Mouse (Mus musculus) erythroblast, embryonic 14.5 days (primary cell): Measurements from ENCODE around the gene Zfp644. TPM values are rescaled to one million over a fixed set of nuclear protein-coding genes. Genes with fewer than 3 reads are reported as not detected.

Source experiments
- H3K27me3 ChIP-seq: 2 replicates; pipeline ENCODE4 v1.6.1; 2012; ENCODE audit warnings: inconsistent platforms; ENCODE audit not compliant: control insufficient read depth
- H3K36me3 ChIP-seq: 2 replicates; pipeline ENCODE4 v1.6.1; 2012; ENCODE audit warnings: mild to moderate bottlenecking, inconsistent platforms; ENCODE audit not compliant: control insufficient read depth
- H3K4me1 ChIP-seq: 2 replicates; pipeline ENCODE4 v1.6.1; 2012; ENCODE audit warnings: inconsistent platforms; ENCODE audit not compliant: control insufficient read depth
- H3K4me3 ChIP-seq: replicated peaks from 2 replicates; pipeline ENCODE3; 2012; ENCODE audit warnings: moderate library complexity, mild to moderate bottlenecking, inconsistent platforms
- H3K9me3 ChIP-seq: 2 replicates; pipeline ENCODE4 v1.6.1; 2012; ENCODE audit warnings: low read length, inconsistent platforms, mixed read lengths; ENCODE audit not compliant: control insufficient read depth
- GATA1 ChIP-seq: IDR thresholded peaks from 2 replicates; pipeline ENCODE4 v1.6.1; 2012; ENCODE audit warnings: low read length, inconsistent platforms, mixed read lengths
- TAL1 ChIP-seq: IDR thresholded peaks from 3 replicates; pipeline ENCODE4 v1.6.1; 2012; ENCODE audit warnings: low read length, inconsistent platforms, mixed read lengths
- polyA plus RNA-seq: library from polyadenylated mRNA; stranded (reverse); fragments of >175 nt; gene quantifications from 2 replicates; pipeline ENCODE4 v1.2.3, GENCODE M21; 2012

Gene Zfp644
- polyA plus RNA-seq, 1 experiment = 4.2 TPM

DNA sequence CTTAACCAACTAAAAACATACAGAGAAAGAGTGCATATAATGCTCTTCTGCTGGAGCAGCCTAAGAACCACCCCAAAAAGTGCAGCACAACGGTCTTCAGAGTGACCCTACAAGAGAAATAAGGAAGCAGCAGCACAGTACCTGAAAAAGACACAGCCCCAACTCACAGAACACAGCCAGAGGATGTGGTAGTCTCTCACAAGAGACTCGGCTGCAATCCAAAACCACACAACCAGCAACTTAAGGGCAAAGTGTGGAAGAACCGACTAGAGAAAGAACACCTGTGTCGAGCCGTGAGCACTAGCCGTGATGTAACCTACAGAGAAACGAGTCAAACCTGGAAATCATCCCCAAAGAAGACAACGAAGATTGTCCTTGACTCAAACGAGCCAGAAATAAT lies 20.3 kb downstream of the Zfp644 start:
- no peaks in the 10 kb centered on the region for H3K27me3 ChIP-seq
- TF ChIP-seq GATA1 (no peak), TAL1 (no peak)
- H3K4me3 ChIP-seq = no peak overlapping the region
- H3K4me1 ChIP-seq = peaks cover 47% of the 10 kb centered on the region
- no peaks in the 10 kb centered on the region for H3K9me3 ChIP-seq
- peaks cover 45% of the 10 kb centered on the region for H3K36me3 ChIP-seq

GRCm38 (mm10) chr5:106672597-106672996 lies 24.5 kb downstream of the Zfp644 start:
- no peak overlapping the region for H3K4me3 ChIP-seq
- peaks cover 6% of the 10 kb centered on the region for H3K9me3 ChIP-seq
- peaks cover 22% of the 10 kb centered on the region for H3K4me1 ChIP-seq
- H3K36me3 ChIP-seq = peaks cover 57% of the 10 kb centered on the region
- TF ChIP-seq TAL1 (no peak), GATA1 (no peak)
- no peaks in the 10 kb centered on the region for H3K27me3 ChIP-seq

- H3K9me3 ChIP-seq = peaks cover 9% of the 10 kb centered on the region
- H3K4me1 ChIP-seq = peaks cover 22% of the 10 kb centered on the region
- H3K4me3 ChIP-seq = no peak overlapping the region
- peaks cover 58% of the 10 kb centered on the region for H3K36me3 ChIP-seq
- no peaks in the 10 kb centered on the region for H3K27me3 ChIP-seq
- TF ChIP-seq GATA1 (no peak), TAL1 (no peak)
These were observed 25.2 kb downstream of the Zfp644 start for GRCm38 (mm10) chr5:106671893-106672292.

DNA sequence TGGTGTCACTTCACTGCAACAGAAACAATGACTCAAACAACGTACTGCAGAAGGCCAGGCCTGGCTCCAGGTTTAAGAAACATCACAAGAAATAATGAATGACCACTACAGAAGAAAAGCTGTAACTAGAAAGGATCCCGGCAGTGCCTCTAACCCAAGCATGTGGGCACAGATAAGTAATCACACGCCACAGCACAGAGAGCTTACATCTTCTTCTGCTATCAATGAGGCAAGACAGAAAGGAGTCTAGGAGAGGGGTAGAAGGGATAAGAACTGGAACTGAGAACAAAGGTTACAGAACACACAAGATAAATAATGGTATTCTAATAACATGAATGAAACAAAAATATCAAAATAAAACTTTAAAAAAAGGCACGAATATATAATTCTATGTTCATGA lies 32.2 kb downstream of the Zfp644 start:
- peaks cover 72% of the 10 kb centered on the region for H3K36me3 ChIP-seq
- peaks cover 4% of the 10 kb centered on the region for H3K9me3 ChIP-seq
- TF ChIP-seq GATA1 = no peak
- H3K4me3 ChIP-seq = no peak overlapping the region
- H3K4me1 ChIP-seq = peaks cover 36% of the 10 kb centered on the region
- no peaks in the 10 kb centered on the region for H3K27me3 ChIP-seq

DNA sequence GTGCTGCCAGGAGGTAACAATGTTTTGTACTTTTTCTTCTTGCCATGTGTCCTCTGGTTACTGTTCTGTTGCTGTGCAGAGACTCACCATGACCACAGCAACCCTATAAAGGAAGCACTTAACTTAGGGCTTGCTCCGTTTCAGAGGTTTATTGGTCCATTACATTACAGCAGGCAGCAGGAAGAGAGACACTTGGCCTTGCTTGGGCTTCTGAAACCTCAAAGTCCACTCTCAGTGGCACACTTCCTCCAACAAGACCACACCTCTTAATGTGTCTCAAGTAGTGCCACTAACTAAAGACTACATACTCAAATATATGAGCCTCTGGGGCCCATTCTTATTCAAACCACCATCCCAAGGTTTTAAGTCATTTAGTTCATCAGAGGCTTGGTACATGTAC lies 36.2 kb downstream of the Zfp644 start:
- Histone ChIP-seq H3K4me1 (peaks cover 27% of the 10 kb centered on the region), H3K9me3 (no peaks in the 10 kb centered on the region), H3K4me3 (no peak overlapping the region), H3K27me3 (no peaks in the 10 kb centered on the region), H3K36me3 (peaks cover 73% of the 10 kb centered on the region)
- TF ChIP-seq TAL1 (no peak), GATA1 (no peak)

- H3K36me3 ChIP-seq = peaks cover 66% of the 10 kb centered on the region
- TF ChIP-seq GATA1 (no peak), TAL1 (no peak)
These were observed 44.2 kb downstream of the Zfp644 start for GRCm38 (mm10) chr5:106652790-106653328.

GRCm38 (mm10) chr5:106652220-106652753 lies 44.8 kb downstream of the Zfp644 start:
- peaks cover 3% of the 10 kb centered on the region; the same call in 1 of the 2 replicates for H3K9me3 ChIP-seq
- no peaks in the 10 kb centered on the region for H3K27me3 ChIP-seq
- H3K4me3 ChIP-seq = no peak overlapping the region
- H3K36me3 ChIP-seq = peaks cover 63% of the 10 kb centered on the region
- peaks cover 18% of the 10 kb centered on the region for H3K4me1 ChIP-seq
- TF ChIP-seq GATA1 = no peak
- no peak for TF ChIP-seq TAL1

More at GRCm38 (mm10) chr5:106652790-106653328, 44.2 kb downstream of the Zfp644 start:
- H3K27me3 ChIP-seq = no peaks in the 10 kb centered on the region
- H3K4me3 ChIP-seq = no peak overlapping the region
- peaks cover 18% of the 10 kb centered on the region for H3K4me1 ChIP-seq
- peaks cover 3% of the 10 kb centered on the region; the same call in 1 of the 2 replicates for H3K9me3 ChIP-seq

DNA sequence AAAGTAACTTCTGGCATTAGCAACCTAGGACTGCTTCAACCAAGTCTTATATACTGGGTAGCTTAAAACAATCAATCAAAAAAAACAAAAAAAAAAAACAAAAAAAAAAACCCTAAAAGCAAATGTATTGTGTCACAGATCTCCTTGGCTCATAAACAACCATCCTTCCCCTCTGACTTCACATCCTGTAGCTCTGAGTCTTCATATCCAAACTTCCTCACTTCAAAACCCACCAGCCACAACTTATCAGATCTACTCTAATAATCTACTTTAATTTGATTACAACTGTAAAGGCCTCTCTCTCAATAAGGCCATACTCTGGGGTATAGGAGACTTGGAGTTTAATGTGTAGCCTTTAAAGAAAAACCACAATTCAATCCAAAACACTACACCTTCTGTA lies 47.1 kb downstream of the Zfp644 start:
- H3K36me3 ChIP-seq = peaks cover 57% of the 10 kb centered on the region
- TF ChIP-seq GATA1 (no peak), TAL1 (no peak)
- peaks cover 3% of the 10 kb centered on the region; the same call in 1 of the 2 replicates for H3K9me3 ChIP-seq
- H3K4me3 ChIP-seq = no peak overlapping the region
- H3K4me1 ChIP-seq = peaks cover 21% of the 10 kb centered on the region
- no peaks in the 10 kb centered on the region for H3K27me3 ChIP-seq

- no peak for TF ChIP-seq GATA1
- no peak for TF ChIP-seq TAL1
- Histone ChIP-seq H3K9me3 (no peaks in the 10 kb centered on the region), H3K27me3 (no peaks in the 10 kb centered on the region), H3K36me3 (peaks cover 53% of the 10 kb centered on the region), H3K4me3 (no peak overlapping the region), H3K4me1 (peaks cover 19% of the 10 kb centered on the region)
These were observed 47.6 kb downstream of the Zfp644 start for GRCm38 (mm10) chr5:106649441-106649840.
